Mouse (Mus musculus) hindbrain, embryonic 10.5 days (tissue): ENCODE data around the gene Gm6096. TPM values are rescaled to one million over a fixed set of nuclear protein-coding genes. Genes with fewer than 3 reads are reported as not detected.

Experiments used
- DNase-seq: peaks from one replicate; pipeline ENCODE4 v3.0.0-alpha.2; 2017; ENCODE audit warnings: low spot score
- H3K27ac ChIP-seq: fragments of 300-500 bp; sonication (generic); 2 replicates; pipeline ENCODE4 v1.5.1; 2016; ENCODE audit warnings: mild to moderate bottlenecking, moderate library complexity
- H3K27me3 ChIP-seq: fragments of 300-500 bp; sonication (generic); 2 replicates; pipeline ENCODE4 v1.6.1; 2016; ENCODE audit warnings: mild to moderate bottlenecking; ENCODE audit not compliant: poor library complexity, insufficient read depth, severe bottlenecking
- H3K36me3 ChIP-seq: fragments of 300-500 bp; sonication (generic); 2 replicates; pipeline ENCODE4 v1.6.1; 2016; ENCODE audit warnings: mild to moderate bottlenecking, moderate library complexity
- H3K4me1 ChIP-seq: fragments of 300-500 bp; sonication (generic); replicated peaks from 2 replicates; pipeline ENCODE4 v1.6.1; 2016; ENCODE audit warnings: mild to moderate bottlenecking
- H3K4me3 ChIP-seq: fragments of 300-500 bp; sonication (generic); 2 replicates; pipeline ENCODE4 v1.5.1; 2016; ENCODE audit warnings: mild to moderate bottlenecking, moderate library complexity
- H3K9me3 ChIP-seq: fragments of 300-500 bp; sonication (generic); 2 replicates; pipeline ENCODE4 v1.6.1; 2016; ENCODE audit warnings: mild to moderate bottlenecking, moderate library complexity
- WGBS: fragments of 180-500 bp; shearing (Covaris S2); methylation state at CpG from one replicate; pipeline ENCODE4 v1.1.7; 2016; 5-methylcytosine and 5-hydroxymethylcytosine counted together
- polyA plus RNA-seq: library from polyadenylated mRNA; unstranded; fragments of >200 nt; fragmentation: Nextera tagmentation; extraction: Ambion mirVana; gene quantifications from 2 replicates; pipeline ENCODE4 v1.2.1, GENCODE M21; 2016

The Gm6096 gene
- polyA plus RNA-seq, 1 experiment from 2014 or later: not detected

GRCm38 (mm10) chr7:34292633-34293032 lies 41.8 kb downstream of the Gm6096 start:
- 88% methylated on average over 2 of the region's 2 CpGs for WGBS
- Histone ChIP-seq H3K27me3 (no peaks in the 10 kb centered on the region), H3K4me3 (no peak overlapping the region), H3K9me3 (no peaks in the 10 kb centered on the region), H3K36me3 (no peaks in the 10 kb centered on the region; the same call in 1 of the 2 replicates), H3K27ac (no peak overlapping the region), H3K4me1 (no peaks in the 10 kb centered on the region)
- no peak for DNase-seq

GRCm38 (mm10) chr7:34296124-34296523 lies 45.3 kb downstream of the Gm6096 start:
- Histone ChIP-seq H3K4me1 (no peaks in the 10 kb centered on the region), H3K4me3 (no peak overlapping the region), H3K27me3 (no peaks in the 10 kb centered on the region), H3K27ac (no peak overlapping the region), H3K36me3 (peaks cover 9% of the 10 kb centered on the region; the same call in 1 of the 2 replicates), H3K9me3 (no peaks in the 10 kb centered on the region)
- no peak for DNase-seq
- 96% methylated on average over 3 of the region's 3 CpGs for WGBS

DNA sequence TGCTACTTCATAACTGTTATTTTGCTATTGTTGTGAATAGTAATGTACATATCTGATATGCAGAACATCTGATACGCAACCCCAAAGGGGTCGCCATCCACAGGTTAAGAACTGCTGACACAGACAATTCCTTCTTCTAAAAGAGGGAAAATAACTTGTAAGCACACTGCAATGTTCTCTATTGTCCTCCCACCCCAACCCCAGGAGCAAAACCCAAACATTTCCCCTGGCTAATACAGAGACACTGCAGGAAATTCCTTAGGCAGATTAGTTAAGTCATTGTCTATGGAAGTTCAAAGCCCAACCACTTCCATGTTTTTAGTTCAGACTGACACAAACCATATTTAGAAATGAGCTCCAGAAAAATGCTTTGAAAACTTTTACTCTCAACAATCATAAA lies 48.0 kb downstream of the Gm6096 start:
- Histone ChIP-seq H3K36me3 (peaks cover 17% of the 10 kb centered on the region), H3K9me3 (no peaks in the 10 kb centered on the region), H3K27ac (no peak overlapping the region), H3K4me1 (no peaks in the 10 kb centered on the region), H3K27me3 (no peaks in the 10 kb centered on the region), H3K4me3 (no peak overlapping the region)
- WGBS: 88% methylated on average over 2 of the region's 2 CpGs
- no peak for DNase-seq

Other genes with a start within 250 kb of the Gm6096 start
- gene Scgb2b27, start 237.1 kb upstream of the Gm6096 start, polyA plus RNA-seq: not detected in 2 replicates
- not detected in 2 replicates for gene Scgb1b27, start 229.6 kb upstream of the Gm6096 start, polyA plus RNA-seq
- gene Scgb1b30, start 155.6 kb upstream of the Gm6096 start, polyA plus RNA-seq: not detected in 2 replicates
- 4.0 and 4.8 TPM in 2 replicates for gene Wtip, start 117.8 kb upstream of the Gm6096 start, polyA plus RNA-seq
- 239 and 277 TPM in 2 replicates for gene Uba2, start 81.4 kb upstream of the Gm6096 start, polyA plus RNA-seq
- gene Pdcd2l, start 54.4 kb upstream of the Gm6096 start, polyA plus RNA-seq: 82.2 and 85.5 TPM in 2 replicates
- gene Gpi1, start 20.7 kb upstream of the Gm6096 start, polyA plus RNA-seq: 313 and 393 TPM in 2 replicates
- gene 4931406P16Rik, start 62.5 kb downstream of the Gm6096 start, polyA plus RNA-seq: 25.2 and 26.8 TPM in 2 replicates
- gene Lsm14a, start 142.3 kb downstream of the Gm6096 start, polyA plus RNA-seq: 84.5 and 104 TPM in 2 replicates